Mouse (Mus musculus) lung, postnatal 0 days (tissue): ENCODE results near the gene Sec14l1. TPM values are rescaled to one million over a fixed set of nuclear protein-coding genes. Genes with fewer than 3 reads are reported as not detected.
A peak's percentile ranks its signal among the peaks of the same experiment; 100 is the strongest.

ENCODE experiments used
- ATAC-seq: fragments of 200-750 bp; cut with Nextera tagmentation; 2 replicates; pipeline ENCODE4 v1.8.0; 2017; ENCODE audit warnings: moderate library complexity
- DNase-seq: peaks from one replicate; pipeline ENCODE4 v3.0.0-alpha.2; 2016; ENCODE audit warnings: low spot score
- H3K27ac ChIP-seq: fragments of 300-500 bp; sonication (generic); 2 replicates; pipeline ENCODE4 v1.5.1; 2014; ENCODE audit warnings: antibody characterized with exemption, mild to moderate bottlenecking, low read length, mixed read lengths
- H3K27me3 ChIP-seq: fragments of 300-500 bp; sonication (generic); replicated peaks from 2 replicates; pipeline ENCODE4 v1.6.1; 2014; ENCODE audit warnings: low read length, mixed read lengths; ENCODE audit not compliant: insufficient read depth
- H3K36me3 ChIP-seq: fragments of 300-500 bp; sonication (generic); 2 replicates; pipeline ENCODE4 v1.6.1; 2014; ENCODE audit warnings: low read length, mixed read lengths; ENCODE audit not compliant: insufficient read depth
- H3K4me1 ChIP-seq: fragments of 300-500 bp; sonication (generic); 2 replicates; pipeline ENCODE4 v1.6.1; 2014; ENCODE audit warnings: antibody characterized with exemption, low read depth, low read length, mixed read lengths; ENCODE audit not compliant: insufficient read depth
- H3K4me2 ChIP-seq: fragments of 300-500 bp; sonication (generic); replicated peaks from 2 replicates; pipeline ENCODE4 v1.6.1; 2014; ENCODE audit warnings: low read depth, mild to moderate bottlenecking, low read length, moderate library complexity, mixed read lengths
- H3K4me3 ChIP-seq: fragments of 300-500 bp; sonication (generic); 2 replicates; pipeline ENCODE4 v1.5.1; 2014; ENCODE audit warnings: low read depth, low read length
- H3K9ac ChIP-seq: fragments of 300-500 bp; sonication (generic); replicated peaks from 2 replicates; pipeline ENCODE4 v1.6.1; 2014; ENCODE audit warnings: low read depth, mild to moderate bottlenecking
- H3K9me3 ChIP-seq: fragments of 300-500 bp; sonication (generic); 2 replicates; pipeline ENCODE4 v1.6.1; 2016; ENCODE audit warnings: low read length, mixed read lengths
- CTCF ChIP-seq: IDR thresholded peaks from 2 replicates; pipeline ENCODE4 v1.5.1; 2016; ENCODE audit warnings: antibody characterized with exemption, mild to moderate bottlenecking
- EP300 ChIP-seq: IDR thresholded peaks from 2 replicates; pipeline ENCODE4 v1.6.1; 2016; ENCODE audit warnings: antibody characterized with exemption, mild to moderate bottlenecking, control low read depth
- WGBS: fragments of 180-500 bp; shearing (Covaris S2); extraction: QIAGEN DNeasy Blood & Tissue Kit; methylation state at CpG from one replicate; pipeline ENCODE4 v1.1.7; 2014; 5-methylcytosine and 5-hydroxymethylcytosine counted together
- polyA plus RNA-seq: library from polyadenylated mRNA; unstranded; fragments of >200 nt; fragmentation: Nextera tagmentation; extraction: Ambion mirVana; gene quantifications from 2 replicates; pipeline ENCODE4 v1.2.1, GENCODE M21; 2015

The Sec14l1 gene
- polyA plus RNA-seq, 1 experiment from 2014 or later = 62.4 TPM

- 45% methylated on average over 3 of the region's 3 CpGs for WGBS
- peaks cover 24% of the 10 kb centered on the region for H3K4me1 ChIP-seq
- ATAC-seq (no peak), DNase-seq (no peak)
- no peaks in the 10 kb centered on the region for H3K27me3 ChIP-seq
- no peak for TF ChIP-seq CTCF
- TF ChIP-seq EP300 = no peak
- no peak overlapping the region for H3K4me2 ChIP-seq
- H3K9me3 ChIP-seq = no peaks in the 10 kb centered on the region
- H3K9ac ChIP-seq = no peak overlapping the region
- no peaks in the 10 kb centered on the region for H3K36me3 ChIP-seq
- H3K4me3 ChIP-seq = no peak overlapping the region
- H3K27ac ChIP-seq = no peak overlapping the region
Measured at GRCm38 (mm10) chr11:117112649-117113051, 2.3 kb upstream of the Sec14l1 start.

GRCm38 (mm10) chr11:117113377-117113776, 1.6 kb upstream of the Sec14l1 start:
- H3K4me1 ChIP-seq = peaks cover 29% of the 10 kb centered on the region
- H3K27me3 ChIP-seq = no peaks in the 10 kb centered on the region
- H3K36me3 ChIP-seq = peaks cover 7% of the 10 kb centered on the region; the same call in 1 of the 2 replicates
- no peak overlapping the region for H3K4me3 ChIP-seq
- TF ChIP-seq CTCF (peak; percentile 61), EP300 (no peak)
- ATAC-seq = no peak
- 88% methylated on average over 5 of the region's 5 CpGs for WGBS
- no peak overlapping the region for H3K4me2 ChIP-seq
- no peak for DNase-seq
- peak overlapping the region; percentile 97; the same call in 1 of the 2 replicates for H3K27ac ChIP-seq
- H3K9me3 ChIP-seq = no peaks in the 10 kb centered on the region
- H3K9ac ChIP-seq = no peak overlapping the region

GRCm38 (mm10) chr11:117114231-117114591, 757 bp upstream of the Sec14l1 start:
- TF ChIP-seq EP300 (no peak), CTCF (peak; percentile 23)
- peaks cover 7% of the 10 kb centered on the region; the same call in 1 of the 2 replicates for H3K36me3 ChIP-seq
- H3K9ac ChIP-seq = peak overlapping the region; percentile 39
- no peaks in the 10 kb centered on the region for H3K9me3 ChIP-seq
- H3K4me2 ChIP-seq = peak overlapping the region; percentile 75
- DNase-seq (peak; percentile 51), ATAC-seq (no peak)
- WGBS = 32% methylated on average over 13 of the region's 13 CpGs
- H3K4me1 ChIP-seq = peaks cover 25% of the 10 kb centered on the region
- no peaks in the 10 kb centered on the region for H3K27me3 ChIP-seq
- H3K4me3 ChIP-seq = peak overlapping the region; percentile 85
- peak overlapping the region; percentile 97 for H3K27ac ChIP-seq

- peak overlapping the region; percentile 85 for H3K4me3 ChIP-seq
- peaks cover 32% of the 10 kb centered on the region for H3K4me1 ChIP-seq
- 2% methylated on average over 36 of the region's 54 CpGs for WGBS
- peak overlapping the region; percentile 97 for H3K27ac ChIP-seq
- DNase-seq (peak; percentile 90), ATAC-seq (peak; percentile 42)
- peaks cover 7% of the 10 kb centered on the region; the same call in 1 of the 2 replicates for H3K36me3 ChIP-seq
- H3K27me3 ChIP-seq = no peaks in the 10 kb centered on the region
- H3K9ac ChIP-seq = peak overlapping the region; percentile 82
- H3K4me2 ChIP-seq = peak overlapping the region; percentile 75
- no peaks in the 10 kb centered on the region for H3K9me3 ChIP-seq
- TF ChIP-seq EP300 = peak; percentile 87
- no peak for TF ChIP-seq CTCF
Measured at GRCm38 (mm10) chr11:117115346-117116219, 615 bp downstream of the Sec14l1 start.

- H3K9ac ChIP-seq = peak overlapping the region; percentile 82
- no peaks in the 10 kb centered on the region for H3K27me3 ChIP-seq
- peak overlapping the region; percentile 75 for H3K4me2 ChIP-seq
- TF ChIP-seq CTCF (no peak), EP300 (peak; percentile 8; the same call in 1 of the 2 replicates)
- peaks cover 40% of the 10 kb centered on the region for H3K4me1 ChIP-seq
- peaks cover 7% of the 10 kb centered on the region; the same call in 1 of the 2 replicates for H3K36me3 ChIP-seq
- H3K9me3 ChIP-seq = no peaks in the 10 kb centered on the region
- 24% methylated on average over 18 of the region's 18 CpGs for WGBS
- ATAC-seq (no peak), DNase-seq (peak; percentile 75)
- H3K4me3 ChIP-seq = peak overlapping the region; percentile 85
- peak overlapping the region; percentile 97 for H3K27ac ChIP-seq
Measured at GRCm38 (mm10) chr11:117116350-117117303, 1.7 kb downstream of the Sec14l1 start.

- 22% methylated on average over 18 of the region's 18 CpGs for whole genome bisulfite sequencing
- no peak for ATAC-seq
- no peak for TF ChIP-seq EP300
- no peak for TF ChIP-seq CTCF
- no peaks in the 10 kb centered on the region for H3K9me3 ChIP-seq
- H3K4me2 ChIP-seq = peak overlapping the region; percentile 75
- peaks cover 8% of the 10 kb centered on the region; the same call in 1 of the 2 replicates for H3K36me3 ChIP-seq
- no peaks in the 10 kb centered on the region for H3K27me3 ChIP-seq
- peak overlapping the region; percentile 97 for H3K27ac ChIP-seq
- H3K4me1 ChIP-seq = peaks cover 41% of the 10 kb centered on the region
- H3K9ac ChIP-seq = no peak overlapping the region; the same call in 1 of the 2 replicates
- H3K4me3 ChIP-seq = peak overlapping the region; percentile 85; the same call in 1 of the 2 replicates
- peak; percentile 74 for DNase-seq
Measured at GRCm38 (mm10) chr11:117117321-117117720, 2.4 kb downstream of the Sec14l1 start.
